Comparison of ENCODE assay signal across 8 mouse cellular contexts in the genomic region with DNA sequence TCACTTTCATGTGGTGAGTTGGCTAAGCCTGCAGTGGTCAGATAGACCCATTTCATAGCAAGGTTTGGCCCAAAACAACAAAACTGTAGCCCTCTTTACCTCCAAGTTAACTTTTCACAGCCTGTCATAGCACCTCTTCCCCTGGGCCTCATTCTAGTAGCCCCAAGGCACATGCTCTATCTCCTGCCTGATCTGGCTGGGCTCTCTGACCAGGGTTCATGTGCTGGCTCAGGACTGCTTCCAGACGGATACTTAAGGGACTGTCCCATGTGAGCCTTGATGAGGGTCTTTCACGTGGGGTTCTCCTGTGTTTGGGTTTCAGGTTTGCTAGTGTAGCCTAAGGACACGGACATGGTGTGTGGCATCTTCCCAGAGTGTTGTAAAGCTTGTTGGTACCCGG. TPM values are rescaled to one million over a fixed set of nuclear protein-coding genes. Genes with fewer than 3 reads are reported as not detected.
A peak's percentile ranks its signal among the peaks of the same experiment; 100 is the strongest.
DNase-seq lines count a peak whose midpoint lies in the region; ATAC-seq and TF ChIP-seq lines count a peak whose summit lies in the region.

No protein-coding gene starts in this region.

- H3K4me3 ChIP-seq in heart, embryonic 10.5 days = peak overlapping the region; percentile 74
- peak overlapping the region; percentile 79 for H3K4me3 ChIP-seq in lung, embryonic 16.5 days (ENCODE audit: low read length)
- H3K4me3 ChIP-seq in heart, embryonic 16.5 days (ENCODE audit: low read length) = peak overlapping the region; percentile 77
- H3K4me3 ChIP-seq in neural tube, embryonic 15.5 days (replicated peaks) = no peak overlapping the region
- no peak overlapping the region for H3K4me3 ChIP-seq in left cerebral cortex, adult 2 months

- no peak for TF ChIP-seq CTCF in left cerebral cortex, adult 2 months (IDR thresholded peaks at IDR 0.05)

- no peaks in the 10 kb centered on the region for H3K27me3 ChIP-seq in heart, embryonic 10.5 days (ENCODE audit: insufficient read depth, poor library complexity, severe bottlenecking)
- no peaks in the 10 kb centered on the region for H3K27me3 ChIP-seq in lung, embryonic 16.5 days (ENCODE audit: control insufficient read depth, insufficient read depth, low read depth, low read length)
- no peaks in the 10 kb centered on the region for H3K27me3 ChIP-seq in heart, embryonic 16.5 days (ENCODE audit: control insufficient read depth, insufficient read depth, low read length)
- H3K27me3 ChIP-seq in neural tube, embryonic 15.5 days (replicated peaks) = no peaks in the 10 kb centered on the region

- no peaks in the 10 kb centered on the region for H3K9me3 ChIP-seq in heart, embryonic 10.5 days
- H3K9me3 ChIP-seq in lung, embryonic 16.5 days (ENCODE audit: control insufficient read depth, low read length) = no peaks in the 10 kb centered on the region
- H3K9me3 ChIP-seq in heart, embryonic 16.5 days (replicated peaks; ENCODE audit: control insufficient read depth, low read length) = no peaks in the 10 kb centered on the region
- no peaks in the 10 kb centered on the region for H3K9me3 ChIP-seq in neural tube, embryonic 15.5 days (replicated peaks)

- intact Hi-C loops in heart, postnatal 14 days (cut with DNase I) = no loop called here
- intact Hi-C loops in left cerebral cortex, adult 2 months (cut with DNase I) = no loop called here

- WGBS in heart, embryonic 10.5 days = 66% methylated on average over 4 of the region's 4 CpGs
- 77% methylated on average over 4 of the region's 4 CpGs for WGBS in lung, embryonic 16.5 days
- WGBS in heart, embryonic 16.5 days = 70% methylated on average over 4 of the region's 4 CpGs
- 81% methylated on average over 4 of the region's 4 CpGs for WGBS in neural tube, embryonic 15.5 days

- H3K4me1 ChIP-seq in heart, embryonic 10.5 days = peaks cover 42% of the 10 kb centered on the region
- peaks cover 30% of the 10 kb centered on the region for H3K4me1 ChIP-seq in lung, embryonic 16.5 days (replicated peaks; ENCODE audit: control insufficient read depth, insufficient read depth, low read length)
- H3K4me1 ChIP-seq in heart, embryonic 16.5 days (ENCODE audit: control insufficient read depth, insufficient read depth, low read length) = peaks cover 22% of the 10 kb centered on the region
- H3K4me1 ChIP-seq in neural tube, embryonic 15.5 days = peaks cover 24% of the 10 kb centered on the region

- H3K4me2 ChIP-seq in lung, embryonic 16.5 days (ENCODE audit: low read depth, low read length) = peak overlapping the region; percentile 69
- H3K4me2 ChIP-seq in heart, embryonic 16.5 days (ENCODE audit: low read depth, low read length) = peak overlapping the region; percentile 81
- peak overlapping the region; percentile 93; the same call in 1 of the 2 replicates for H3K4me2 ChIP-seq in neural tube, embryonic 15.5 days

- no peaks in the 10 kb centered on the region for H3K36me3 ChIP-seq in heart, embryonic 10.5 days
- H3K36me3 ChIP-seq in lung, embryonic 16.5 days (ENCODE audit: control insufficient read depth, insufficient read depth, low read length) = 0 out of 2 replicates have a peak, but pooled peaks cover 2% of the 10 kb centered on the region
- no peaks in the 10 kb centered on the region for H3K36me3 ChIP-seq in heart, embryonic 16.5 days (ENCODE audit: control insufficient read depth, insufficient read depth)
- H3K36me3 ChIP-seq in neural tube, embryonic 15.5 days = no peaks in the 10 kb centered on the region

- H3K27ac ChIP-seq in heart, embryonic 10.5 days = 0 out of 2 replicates have a peak overlapping the region, but pooled peaks have one; percentile 90
- no peak overlapping the region; the same call in 1 of the 2 replicates for H3K27ac ChIP-seq in lung, embryonic 16.5 days (ENCODE audit: low read length)
- no peak overlapping the region for H3K27ac ChIP-seq in heart, embryonic 16.5 days (ENCODE audit: low read length)
- no peak overlapping the region for H3K27ac ChIP-seq in neural tube, embryonic 15.5 days (replicated peaks)
- no peak overlapping the region for H3K27ac ChIP-seq in left cerebral cortex, adult 2 months

- no peak for ATAC-seq in lung, embryonic 16.5 days (ENCODE audit: low read depth)
- ATAC-seq in heart, embryonic 16.5 days (replicated peaks; ENCODE audit: extremely low read depth, insufficient read depth, low FRiP score) = no peak
- ATAC-seq in neural tube, embryonic 15.5 days (ENCODE audit: low FRiP score) = no peak
- no peak for ATAC-seq in erythroblast, adult 5-6 weeks (replicated peaks; ENCODE audit: low FRiP score, poor library complexity, severe bottlenecking)

- no peak overlapping the region for H3K9ac ChIP-seq in lung, embryonic 16.5 days (ENCODE audit: low read length)
- H3K9ac ChIP-seq in heart, embryonic 16.5 days (ENCODE audit: low read length) = no peak overlapping the region
- H3K9ac ChIP-seq in neural tube, embryonic 15.5 days (replicated peaks) = no peak overlapping the region

- no peak for DNase-seq in heart, embryonic 10.5 days (ENCODE audit: low spot score)
- DNase-seq in heart, postnatal 14 days = no peak
- no peak for DNase-seq in lung, postnatal 4 days
- no peak for DNase-seq in left cerebral cortex, adult 2 months (ENCODE audit: extremely low spot score in 1 of 2, low spot score in 2 of 2)

RNA-seq across cellular contexts. Expression of a gene that starts 1.3 kb away (rescaled TPM):
- polyA plus RNA-seq in heart, embryonic 10.5 days (2016; fragmentation: Nextera tagmentation; extraction: Ambion mirVana) = 58.2 and 68.5 TPM in 2 replicates
- 10 to 100 TPM; 49.5 to 50.0 TPM for total RNA-seq in heart, postnatal 14 days (2021)
- polyA plus RNA-seq in lung, embryonic 16.5 days (2015; fragmentation: Nextera tagmentation; extraction: Ambion mirVana) = 120 and 126 TPM in 2 replicates
- 75.4 and 84.5 TPM in 2 replicates for polyA plus RNA-seq in heart, embryonic 16.5 days (2015; fragmentation: Nextera tagmentation; extraction: Ambion mirVana)
- 78.4 and 93.0 TPM in 2 replicates for polyA plus RNA-seq in neural tube, embryonic 15.5 days (2015; fragmentation: Nextera tagmentation; extraction: Ambion mirVana)
- total RNA-seq in erythroblast, adult 5-6 weeks (2015; ENCODE audit: low replicate concordance) = 14.6 and 20.3 TPM in 2 replicates
- 13.9 and 51.4 TPM in 2 replicates for total RNA-seq in erythroblast, adult 5-6 weeks (2017; ENCODE audit: low replicate concordance)
- 10 to 100 TPM; 71.6 to 77.5 TPM for total RNA-seq in left cerebral cortex, adult 2 months (2021)

RNA-seq across cellular contexts. Expression of a gene that starts 19.9 kb away (rescaled TPM):
- polyA plus RNA-seq in heart, embryonic 10.5 days (2016; fragmentation: Nextera tagmentation; extraction: Ambion mirVana) = 8.2 and 8.9 TPM in 2 replicates
- 10 to 100 TPM; 10.4 to 10.6 TPM for total RNA-seq in heart, postnatal 14 days (2021)
- polyA plus RNA-seq in lung, embryonic 16.5 days (2015; fragmentation: Nextera tagmentation; extraction: Ambion mirVana) = 12.1 and 13.2 TPM in 2 replicates
- 12.5 and 14.5 TPM in 2 replicates for polyA plus RNA-seq in heart, embryonic 16.5 days (2015; fragmentation: Nextera tagmentation; extraction: Ambion mirVana)
- polyA plus RNA-seq in neural tube, embryonic 15.5 days (2015; fragmentation: Nextera tagmentation; extraction: Ambion mirVana) = 13.9 and 15.6 TPM in 2 replicates
- total RNA-seq in erythroblast, adult 5-6 weeks (2015; ENCODE audit: low replicate concordance) = 7.3 and 19.6 TPM in 2 replicates
- total RNA-seq in erythroblast, adult 5-6 weeks (2017; ENCODE audit: low replicate concordance) = 1.7 and 4.2 TPM in 2 replicates
- total RNA-seq in left cerebral cortex, adult 2 months (2021) = 10 to 100 TPM; 11.7 to 15.3 TPM

RNA-seq across cellular contexts. Expression of a gene that starts 34.2 kb away (rescaled TPM):
- 20.6 and 26.8 TPM in 2 replicates for polyA plus RNA-seq in heart, embryonic 10.5 days (2016; fragmentation: Nextera tagmentation; extraction: Ambion mirVana)
- total RNA-seq in heart, postnatal 14 days (2021) = 10 to 100 TPM in 1 of 2 experiments, 1 to 10 TPM in 1; 8.4 to 10.3 TPM
- 22.8 and 24.7 TPM in 2 replicates for polyA plus RNA-seq in lung, embryonic 16.5 days (2015; fragmentation: Nextera tagmentation; extraction: Ambion mirVana)
- 15.6 and 17.3 TPM in 2 replicates for polyA plus RNA-seq in heart, embryonic 16.5 days (2015; fragmentation: Nextera tagmentation; extraction: Ambion mirVana)
- 32.8 TPM in 2 replicates for polyA plus RNA-seq in neural tube, embryonic 15.5 days (2015; fragmentation: Nextera tagmentation; extraction: Ambion mirVana)
- 4.2 TPM in 1 of 2 replicates, not detected in the other for total RNA-seq in erythroblast, adult 5-6 weeks (2015; ENCODE audit: low replicate concordance)
- total RNA-seq in erythroblast, adult 5-6 weeks (2017; ENCODE audit: low replicate concordance) = 4.8 and 10.6 TPM in 2 replicates
- 10 to 100 TPM; 28.0 to 28.3 TPM for total RNA-seq in left cerebral cortex, adult 2 months (2021)

RNA-seq across cellular contexts. Expression of a gene that starts 42.6 kb away (rescaled TPM):
- 19.1 and 19.7 TPM in 2 replicates for polyA plus RNA-seq in heart, embryonic 10.5 days (2016; fragmentation: Nextera tagmentation; extraction: Ambion mirVana)
- total RNA-seq in heart, postnatal 14 days (2021) = 10 to 100 TPM; 10.4 to 11.1 TPM
- polyA plus RNA-seq in lung, embryonic 16.5 days (2015; fragmentation: Nextera tagmentation; extraction: Ambion mirVana) = 11.2 and 13.1 TPM in 2 replicates
- 14.7 and 15.9 TPM in 2 replicates for polyA plus RNA-seq in heart, embryonic 16.5 days (2015; fragmentation: Nextera tagmentation; extraction: Ambion mirVana)
- 12.2 and 13.7 TPM in 2 replicates for polyA plus RNA-seq in neural tube, embryonic 15.5 days (2015; fragmentation: Nextera tagmentation; extraction: Ambion mirVana)
- 2.5 TPM in 1 of 2 replicates, not detected in the other for total RNA-seq in erythroblast, adult 5-6 weeks (2015; ENCODE audit: low replicate concordance)
- 3.7 and 4.3 TPM in 2 replicates for total RNA-seq in erythroblast, adult 5-6 weeks (2017; ENCODE audit: low replicate concordance)
- 1 to 10 TPM; 8.0 to 8.6 TPM for total RNA-seq in left cerebral cortex, adult 2 months (2021)

RNA-seq across cellular contexts. Expression of a gene that starts 42.7 kb away (rescaled TPM):
- 734 and 774 TPM in 2 replicates for polyA plus RNA-seq in heart, embryonic 10.5 days (2016; fragmentation: Nextera tagmentation; extraction: Ambion mirVana)
- total RNA-seq in heart, postnatal 14 days (2021) = 100 to 1,000 TPM; 220 to 279 TPM
- 524 and 545 TPM in 2 replicates for polyA plus RNA-seq in lung, embryonic 16.5 days (2015; fragmentation: Nextera tagmentation; extraction: Ambion mirVana)
- polyA plus RNA-seq in heart, embryonic 16.5 days (2015; fragmentation: Nextera tagmentation; extraction: Ambion mirVana) = 414 and 431 TPM in 2 replicates
- polyA plus RNA-seq in neural tube, embryonic 15.5 days (2015; fragmentation: Nextera tagmentation; extraction: Ambion mirVana) = 678 and 752 TPM in 2 replicates
- total RNA-seq in erythroblast, adult 5-6 weeks (2015; ENCODE audit: low replicate concordance) = 104 and 108 TPM in 2 replicates
- total RNA-seq in erythroblast, adult 5-6 weeks (2017; ENCODE audit: low replicate concordance) = 44.6 and 57.0 TPM in 2 replicates
- total RNA-seq in left cerebral cortex, adult 2 months (2021) = 100 to 1,000 TPM; 312 to 332 TPM

Comparison
In these comparisons a context has a peak if more than half of its experiments do, and no peak if none do; other contexts are left out.
1. H3K4me3 ChIP-seq: peak in heart, embryonic 10.5 days (single experiment), lung, embryonic 16.5 days (single experiment) and heart, embryonic 16.5 days (single experiment); none in neural tube, embryonic 15.5 days (single experiment) and left cerebral cortex, adult 2 months (single experiment).
2. Peak in every context shown above with its lines, with median percentiles within 50 percentile points of each other: H3K4me2 ChIP-seq.